Mouse (Mus musculus): ENCODE measurements at regions not wholly inside any gene's neighbourhood (a gene's known extent, or its start where the extent isn't known, plus 50 kb on each side); places are given as distances from the start of the nearest gene placed in this dataset.
A peak's percentile ranks its signal among the peaks of the same experiment; 100 is the strongest.

DNA sequence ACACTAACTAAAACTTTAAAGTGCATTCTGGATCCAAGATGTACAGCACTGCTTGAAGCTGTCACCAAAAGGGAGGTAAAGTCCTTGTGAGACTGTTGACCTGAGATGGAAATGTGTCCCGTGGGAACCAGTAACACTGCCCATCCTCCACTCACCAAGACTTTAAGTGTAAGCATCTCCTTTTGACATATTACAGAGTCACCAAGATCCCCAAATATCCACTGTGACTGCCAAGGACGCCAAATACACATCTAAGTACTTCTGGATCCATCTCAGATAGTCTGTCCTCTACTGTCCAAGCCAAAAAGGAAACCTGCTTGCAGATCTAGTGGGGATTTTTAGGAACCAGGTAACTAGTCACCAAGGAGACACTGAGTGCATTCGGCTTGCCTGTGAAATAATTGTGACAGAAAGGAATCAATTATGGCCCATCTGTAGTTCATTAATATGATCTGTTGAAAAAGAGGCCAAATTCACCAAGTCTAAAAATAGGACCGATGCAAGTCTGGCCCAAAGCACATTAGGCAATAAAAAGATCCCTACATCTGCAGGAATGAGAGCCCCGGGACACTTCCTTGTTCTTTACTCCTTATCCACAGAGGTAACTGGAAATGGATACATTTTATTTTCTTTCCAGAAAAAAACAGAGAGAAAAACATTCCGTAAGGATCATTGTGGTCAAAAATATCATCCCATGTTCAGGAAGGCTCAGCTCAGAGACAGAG is 157.8 kb upstream of the Irf2bp2 start:
- Histone ChIP-seq H3K4me2 (no peak overlapping the region), H3K36me3 (no peaks in the 10 kb centered on the region), H3K9me3 (replicated peaks) (no peaks in the 10 kb centered on the region), H3K4me1 (replicated peaks) (no peaks in the 10 kb centered on the region), H3K4me3 (no peak overlapping the region), H3K27me3 (no peaks in the 10 kb centered on the region), H3K9ac (no peak overlapping the region), H3K27ac (no peak overlapping the region)
- ATAC-seq (replicated peaks; ENCODE audit: insufficient number of reproducible peaks, insufficient read depth, low FRiP score, low read depth): no peak
- WGBS: 68% methylated on average over 6 of the region's 6 CpGs

DNA sequence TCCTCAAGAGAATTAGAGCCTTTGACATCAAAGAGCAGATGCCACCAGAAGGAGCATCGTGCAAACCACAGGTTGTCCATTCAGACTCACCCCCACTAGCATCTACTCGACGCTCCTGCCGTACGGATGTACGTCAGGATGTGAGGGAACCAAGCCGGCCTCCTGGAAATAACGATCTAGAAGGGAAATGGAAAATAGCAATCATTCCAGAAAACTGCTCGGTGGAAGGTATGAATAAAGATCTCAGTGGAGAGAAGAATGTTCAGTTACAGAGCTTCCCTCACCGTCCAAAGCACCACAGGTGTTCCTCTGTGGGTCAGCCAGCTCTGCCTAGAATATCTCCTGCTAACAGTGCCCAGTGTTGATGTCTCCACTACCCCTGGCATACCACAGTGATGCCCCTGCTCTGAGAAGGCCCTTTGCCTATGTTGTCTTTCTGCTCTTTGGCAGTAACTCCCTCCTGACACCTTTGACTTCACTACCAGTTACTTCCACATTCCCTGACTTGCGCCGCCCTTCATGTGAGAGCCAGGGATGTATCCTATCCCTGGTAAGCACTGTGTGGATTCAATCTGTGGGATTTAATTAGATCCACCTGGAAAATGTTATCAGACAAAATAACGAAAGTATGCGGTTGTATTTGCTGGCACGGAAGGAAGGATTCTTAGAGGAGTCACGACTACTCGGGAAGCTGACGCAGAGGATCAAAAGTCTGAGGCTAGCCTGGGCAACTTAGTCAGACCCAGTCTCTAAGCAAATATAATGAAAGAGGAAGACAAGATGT is 152.4 kb upstream of the Irf2bp2 start:
- H3K4me3 ChIP-seq: no peak overlapping the region
- H3K27ac ChIP-seq: no peak overlapping the region
- 71% methylated on average over 18 of the region's 18 CpGs for WGBS
- H3K36me3 ChIP-seq: no peaks in the 10 kb centered on the region
- peaks cover 12% of the 10 kb centered on the region for H3K27me3 ChIP-seq
- no peak overlapping the region for H3K9ac ChIP-seq
- H3K4me2 ChIP-seq: no peak overlapping the region
- no peaks in the 10 kb centered on the region; the same call in 1 of the 2 replicates for H3K4me1 ChIP-seq (replicated peaks)
- ATAC-seq (replicated peaks; ENCODE audit: insufficient number of reproducible peaks, insufficient read depth, low FRiP score, low read depth): no peak
- no peaks in the 10 kb centered on the region for H3K9me3 ChIP-seq (replicated peaks)

DNA sequence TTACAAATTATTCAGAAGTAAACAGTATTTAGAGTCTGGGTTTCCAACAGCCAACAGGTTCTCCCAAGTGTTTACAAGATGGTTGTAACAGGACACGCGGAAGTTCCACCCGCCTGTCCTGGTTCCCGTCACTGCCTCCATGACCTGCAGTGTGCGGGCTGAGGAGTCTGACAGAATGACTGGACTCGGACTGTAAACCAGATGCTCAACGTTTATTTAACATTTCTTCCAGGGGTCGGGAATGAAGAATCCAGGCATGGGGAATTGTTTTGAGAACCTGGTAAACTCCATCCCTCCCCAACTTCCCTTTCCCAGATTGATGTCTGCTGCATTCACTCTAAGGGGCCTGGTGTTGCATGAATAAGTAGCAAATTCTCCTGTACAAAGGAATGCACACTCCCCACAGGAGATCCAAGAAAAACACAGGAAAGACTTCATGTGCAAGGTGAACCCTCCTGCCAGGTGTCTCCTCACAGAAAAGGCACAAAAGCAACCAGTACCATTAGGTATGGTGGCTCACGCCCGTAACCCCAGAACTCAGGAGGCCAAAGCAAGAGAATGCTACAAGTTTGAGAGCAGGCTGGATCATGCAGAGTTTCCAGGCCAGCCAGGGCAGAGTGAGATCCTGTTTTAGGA is 151.1 kb upstream of the Irf2bp2 start:
- no peak for ATAC-seq (replicated peaks; ENCODE audit: insufficient number of reproducible peaks, insufficient read depth, low FRiP score, low read depth)
- no peak overlapping the region for H3K27ac ChIP-seq

DNA sequence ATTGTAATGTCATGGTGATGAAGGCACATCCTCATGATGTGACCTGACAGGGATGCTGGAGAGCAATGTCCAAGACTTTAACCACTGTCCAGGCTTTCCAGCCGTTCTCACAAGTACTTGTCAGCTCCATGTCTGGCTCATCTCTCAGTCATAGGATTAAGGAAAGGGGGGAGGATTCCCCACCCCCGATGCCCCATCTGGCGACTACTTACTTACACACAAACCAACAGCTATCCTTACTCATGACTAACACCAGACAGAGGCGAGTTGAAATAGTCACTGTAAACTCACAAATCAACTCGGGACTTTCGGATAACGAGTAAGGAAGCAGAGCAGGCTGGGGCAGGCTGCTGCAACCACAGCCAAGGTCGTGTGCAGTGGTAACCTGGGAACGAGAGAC is 149.5 kb upstream of the Irf2bp2 start:
- Histone ChIP-seq H3K4me1 (replicated peaks) (no peaks in the 10 kb centered on the region; the same call in 1 of the 2 replicates), H3K9me3 (replicated peaks) (no peaks in the 10 kb centered on the region), H3K4me3 (no peak overlapping the region), H3K27me3 (peaks cover 12% of the 10 kb centered on the region), H3K9ac (no peak overlapping the region), H3K4me2 (no peak overlapping the region), H3K36me3 (no peaks in the 10 kb centered on the region), H3K27ac (no peak overlapping the region)
- no peak for ATAC-seq (replicated peaks; ENCODE audit: insufficient number of reproducible peaks, insufficient read depth, low FRiP score, low read depth)
- WGBS: 66% methylated on average over 9 of the region's 9 CpGs

More for the DNA sequence above, 151.1 kb upstream of the Irf2bp2 start:
- no peak overlapping the region for H3K4me3 ChIP-seq
- no peak overlapping the region for H3K9ac ChIP-seq
- no peaks in the 10 kb centered on the region for H3K36me3 ChIP-seq
- H3K4me2 ChIP-seq: no peak overlapping the region
- 63% methylated on average over 10 of the region's 10 CpGs for WGBS
- peaks cover 12% of the 10 kb centered on the region for H3K27me3 ChIP-seq
- H3K4me1 ChIP-seq (replicated peaks): no peaks in the 10 kb centered on the region; the same call in 1 of the 2 replicates
- H3K9me3 ChIP-seq (replicated peaks): no peaks in the 10 kb centered on the region

DNA sequence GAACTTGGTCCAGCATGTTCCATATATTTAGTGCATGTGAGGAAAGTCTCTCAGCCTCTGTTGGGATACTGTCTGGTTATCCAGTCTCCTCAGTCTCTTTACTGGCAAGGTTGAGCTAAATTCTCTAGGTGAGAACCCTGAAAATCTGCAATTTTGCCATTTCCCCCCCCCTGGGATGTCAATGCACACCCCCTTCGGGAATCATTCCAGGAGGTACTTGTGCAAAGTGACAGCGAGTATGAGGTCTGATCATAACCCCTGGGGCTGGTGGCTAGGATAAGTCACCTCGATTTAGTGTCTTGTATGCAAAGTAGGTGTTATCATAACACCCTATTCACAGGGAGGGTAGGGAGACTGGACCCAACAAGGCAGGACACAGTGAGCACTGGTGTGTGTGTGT is 148.3 kb upstream of the Irf2bp2 start:
- no peak overlapping the region for H3K27ac ChIP-seq
- 77% methylated on average over 3 of the region's 3 CpGs for WGBS
- no peak for ATAC-seq (replicated peaks; ENCODE audit: insufficient number of reproducible peaks, insufficient read depth, low FRiP score, low read depth)

DNA sequence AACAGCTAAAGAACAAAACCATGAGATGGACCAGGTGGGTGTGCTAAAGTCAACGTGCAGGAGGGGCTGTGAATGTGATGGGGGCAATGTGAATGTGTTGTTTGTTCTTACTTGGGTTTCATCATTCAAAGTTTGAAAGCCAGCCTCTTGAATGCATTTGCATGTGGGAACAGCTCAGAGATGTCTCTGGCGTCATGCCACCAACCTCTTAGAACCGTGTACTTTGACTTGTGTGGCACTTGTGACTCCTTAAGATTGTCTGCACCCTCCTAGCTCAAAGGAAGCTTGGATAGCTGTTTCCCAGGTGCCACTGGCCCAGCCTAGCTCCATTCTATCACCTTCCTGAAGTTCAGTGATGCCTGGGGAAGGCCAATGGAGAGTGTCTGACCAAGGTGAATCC is 147.2 kb upstream of the Irf2bp2 start:
- no peak overlapping the region for H3K27ac ChIP-seq
- H3K4me1 ChIP-seq (replicated peaks): peaks cover 9% of the 10 kb centered on the region
- no peaks in the 10 kb centered on the region for H3K36me3 ChIP-seq
- no peaks in the 10 kb centered on the region for H3K9me3 ChIP-seq (replicated peaks)
- H3K27me3 ChIP-seq: peaks cover 12% of the 10 kb centered on the region
- no peak overlapping the region for H3K9ac ChIP-seq
- H3K4me3 ChIP-seq: no peak overlapping the region
- WGBS: 50% methylated on average over 3 of the region's 3 CpGs
- no peak overlapping the region for H3K4me2 ChIP-seq
- no peak for ATAC-seq (replicated peaks; ENCODE audit: insufficient number of reproducible peaks, insufficient read depth, low FRiP score, low read depth)

More for the DNA sequence above, 148.3 kb upstream of the Irf2bp2 start:
- Histone ChIP-seq H3K36me3 (no peaks in the 10 kb centered on the region), H3K4me3 (no peak overlapping the region), H3K9me3 (replicated peaks) (no peaks in the 10 kb centered on the region), H3K4me1 (replicated peaks) (peaks cover under 1% of the 10 kb centered on the region), H3K4me2 (no peak overlapping the region), H3K9ac (no peak overlapping the region), H3K27me3 (peaks cover 12% of the 10 kb centered on the region)

DNA sequence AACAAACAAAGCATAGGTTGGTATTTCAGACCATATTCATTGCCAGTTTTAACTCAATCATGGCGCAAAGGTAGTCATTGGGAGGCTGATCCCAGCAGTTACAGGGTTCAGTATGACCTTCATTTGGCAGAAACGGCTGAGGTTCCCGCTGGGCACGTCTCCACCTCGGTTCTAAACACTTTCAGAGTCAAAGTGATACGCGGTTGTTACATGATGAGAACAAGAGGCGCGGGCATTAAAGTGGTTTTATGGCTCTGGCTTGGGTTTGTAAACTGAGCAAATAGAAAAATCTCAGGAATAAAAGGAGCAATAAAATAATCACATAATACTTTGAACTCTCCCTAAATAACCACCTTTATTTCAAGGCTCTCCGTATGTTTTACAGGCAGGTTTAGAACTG is 146.0 kb upstream of the Irf2bp2 start:
- ATAC-seq (replicated peaks; ENCODE audit: insufficient number of reproducible peaks, insufficient read depth, low FRiP score, low read depth): no peak
- Histone ChIP-seq H3K27ac (no peak overlapping the region), H3K27me3 (peaks cover 12% of the 10 kb centered on the region), H3K9ac (no peak overlapping the region), H3K36me3 (no peaks in the 10 kb centered on the region), H3K9me3 (replicated peaks) (no peaks in the 10 kb centered on the region), H3K4me3 (no peak overlapping the region), H3K4me1 (replicated peaks) (peaks cover 21% of the 10 kb centered on the region), H3K4me2 (no peak overlapping the region)
- 89% methylated on average over 10 of the region's 10 CpGs for WGBS

DNA sequence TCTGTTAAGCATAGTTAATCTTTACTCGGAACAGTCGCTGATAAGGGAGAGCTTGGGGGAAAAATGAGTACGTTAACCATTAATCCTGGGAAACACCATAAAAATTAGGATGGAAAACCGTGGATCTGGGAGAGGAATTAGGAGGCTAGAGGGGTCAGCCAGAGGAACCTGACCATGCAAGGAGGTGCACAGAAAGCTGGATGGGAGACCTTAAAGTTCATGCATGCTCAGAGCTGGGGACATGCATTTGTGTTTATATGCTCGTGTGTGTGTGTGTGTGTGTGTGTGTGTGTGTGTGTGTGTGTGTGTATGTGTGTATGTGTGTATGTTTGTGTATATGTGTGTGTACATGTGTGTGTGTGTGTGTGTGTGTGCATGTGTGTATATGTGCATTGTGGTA is 143.2 kb upstream of the Irf2bp2 start:
- Histone ChIP-seq H3K27ac (peak overlapping the region; percentile 99), H3K9me3 (replicated peaks) (no peaks in the 10 kb centered on the region), H3K4me1 (replicated peaks) (peaks cover 27% of the 10 kb centered on the region), H3K9ac (0 out of 2 replicates have a peak overlapping the region, but pooled peaks have one; percentile 6), H3K4me3 (no peak overlapping the region), H3K4me2 (0 out of 2 replicates have a peak overlapping the region, but pooled peaks have one; percentile 14), H3K36me3 (no peaks in the 10 kb centered on the region), H3K27me3 (no peaks in the 10 kb centered on the region)
- 47% methylated on average over 5 of the region's 5 CpGs for WGBS
- ATAC-seq (replicated peaks; ENCODE audit: insufficient number of reproducible peaks, insufficient read depth, low FRiP score, low read depth): no peak

DNA sequence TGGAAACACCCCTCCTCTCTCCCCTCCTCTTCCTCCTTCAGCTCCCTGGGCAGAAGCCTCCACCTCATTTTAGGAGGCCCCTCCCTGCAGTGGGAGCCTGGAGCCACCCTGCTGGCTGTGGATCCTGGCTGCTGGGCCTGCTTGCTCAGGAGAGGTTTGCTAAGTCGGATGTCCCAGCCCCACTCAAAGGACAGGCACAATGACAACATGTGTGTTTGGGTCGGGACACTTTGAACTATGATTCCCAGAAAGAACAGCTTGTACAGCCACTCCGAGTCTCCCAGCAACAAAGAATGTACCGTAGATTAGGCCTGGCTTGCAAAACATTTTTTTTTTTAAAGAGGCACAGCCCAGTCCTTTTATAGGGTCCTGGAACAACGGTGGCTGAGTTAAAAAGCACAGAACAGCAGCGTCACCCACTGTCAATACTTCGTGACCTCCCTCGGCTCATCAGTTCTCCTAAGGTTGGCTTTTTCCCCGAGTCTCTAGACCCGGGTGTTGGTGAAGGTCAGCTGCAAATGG is 142.7 kb upstream of the Irf2bp2 start:
- peak overlapping the region; percentile 39; the same call in 1 of the 2 replicates for H3K9ac ChIP-seq
- WGBS: 10% methylated on average over 10 of the region's 10 CpGs
- no peaks in the 10 kb centered on the region for H3K36me3 ChIP-seq
- H3K4me3 ChIP-seq: 0 out of 2 replicates have a peak overlapping the region, but pooled peaks have one; percentile 3
- ATAC-seq (replicated peaks; ENCODE audit: insufficient number of reproducible peaks, insufficient read depth, low FRiP score, low read depth): peak; percentile 81
- peaks cover 27% of the 10 kb centered on the region for H3K4me1 ChIP-seq (replicated peaks)
- peak overlapping the region; percentile 99 for H3K27ac ChIP-seq
- H3K4me2 ChIP-seq: peak overlapping the region; percentile 41
- no peaks in the 10 kb centered on the region for H3K9me3 ChIP-seq (replicated peaks)
- H3K27me3 ChIP-seq: no peaks in the 10 kb centered on the region

DNA sequence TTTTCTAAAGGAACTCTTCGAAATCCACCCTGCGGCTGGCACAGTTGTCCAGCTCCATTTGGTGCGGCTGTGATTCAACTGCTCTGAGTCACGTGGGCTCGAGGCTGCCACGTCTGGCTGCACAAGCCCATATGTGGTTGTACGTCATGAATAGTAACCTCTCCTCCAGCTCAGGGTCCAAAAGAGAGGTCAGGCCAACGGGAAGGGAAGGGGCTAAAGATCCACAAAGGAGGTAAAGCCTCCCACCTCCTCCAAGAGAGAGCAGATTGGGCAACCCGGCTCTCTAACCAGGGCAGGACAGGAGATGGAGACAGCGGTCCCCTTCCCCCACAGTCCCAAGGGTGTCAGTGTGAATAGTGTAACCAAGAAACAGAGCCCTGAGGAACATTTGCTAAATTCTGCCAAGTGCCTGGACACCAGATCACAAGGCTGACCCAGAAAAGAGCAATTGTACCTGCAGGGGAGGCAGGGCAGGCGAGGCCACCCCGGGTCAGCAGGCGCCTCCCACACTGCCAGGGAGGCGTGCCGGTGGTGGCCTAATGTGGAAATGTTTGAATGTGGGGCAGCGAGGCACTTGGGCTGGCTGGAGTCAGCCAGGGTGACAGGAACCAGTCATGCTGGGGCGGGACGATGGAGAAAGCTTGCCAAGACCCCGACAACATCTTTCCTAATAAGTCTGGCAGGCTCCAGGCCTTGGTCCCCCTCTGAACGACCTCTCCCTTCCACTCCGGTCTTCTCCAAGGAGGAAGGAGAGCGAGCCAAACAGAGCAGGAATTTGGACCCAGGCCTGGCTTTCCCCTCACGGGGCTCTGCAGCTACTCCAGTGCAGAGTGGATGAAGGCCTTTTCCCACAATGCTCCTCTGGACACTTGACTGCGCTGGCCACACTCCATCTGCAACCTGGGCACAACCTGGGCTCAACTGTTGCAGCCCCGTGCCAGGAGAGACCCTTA is 142.0 kb upstream of the Irf2bp2 start:
- Histone ChIP-seq H3K9me3 (replicated peaks) (no peaks in the 10 kb centered on the region), H3K27ac (peak overlapping the region; percentile 99), H3K36me3 (no peaks in the 10 kb centered on the region), H3K27me3 (no peaks in the 10 kb centered on the region), H3K4me3 (0 out of 2 replicates have a peak overlapping the region, but pooled peaks have one; percentile 3), H3K4me1 (replicated peaks) (peaks cover 27% of the 10 kb centered on the region), H3K4me2 (peak overlapping the region; percentile 41), H3K9ac (peak overlapping the region; percentile 39; the same call in 1 of the 2 replicates)
- ATAC-seq (replicated peaks; ENCODE audit: insufficient number of reproducible peaks, insufficient read depth, low FRiP score, low read depth): peak; percentile 87
- WGBS: 26% methylated on average over 25 of the region's 25 CpGs

Measured in heart, embryonic 15.5 days (tissue).